Mouse (Mus musculus) G1E (cell line): ENCODE results near the gene Retreg3.

Source experiments
- CTCF ChIP-seq: IDR thresholded peaks from 2 replicates; pipeline ENCODE4 v1.5.1; 2012; ENCODE audit warnings: low read depth, low read length, inconsistent platforms, mixed read lengths
- GATA1 ChIP-seq: IDR thresholded peaks from 2 replicates; pipeline ENCODE4 v1.6.1; 2012; ENCODE audit warnings: borderline replicate concordance, low read length, inconsistent platforms, mixed read lengths
- POLR2AphosphoS5 ChIP-seq: IDR thresholded peaks from 2 replicates; pipeline ENCODE4 v1.6.1; 2012; ENCODE audit warnings: low read depth, low read length, inconsistent platforms; ENCODE audit not compliant: insufficient replicate concordance

GRCm38 (mm10) chr11:101133037-101133436 is 13.3 kb upstream of the Retreg3 start:
- TF ChIP-seq CTCF (no peak), POLR2AphosphoS5 (no peak), GATA1 (no peak)
